Mouse (Mus musculus) cerebellum, adult 11 months (tissue): ENCODE measurements around the gene Ggta1.

Experiments used
- DNase-seq: peaks from one replicate; pipeline ENCODE4 v3.0.0; 2022

The Ggta1 gene

GRCm38 (mm10) chr2:35397590-35398173 lies 65.3 kb downstream of the Ggta1 start:
- peak; percentile 38 for DNase-seq

DNA sequence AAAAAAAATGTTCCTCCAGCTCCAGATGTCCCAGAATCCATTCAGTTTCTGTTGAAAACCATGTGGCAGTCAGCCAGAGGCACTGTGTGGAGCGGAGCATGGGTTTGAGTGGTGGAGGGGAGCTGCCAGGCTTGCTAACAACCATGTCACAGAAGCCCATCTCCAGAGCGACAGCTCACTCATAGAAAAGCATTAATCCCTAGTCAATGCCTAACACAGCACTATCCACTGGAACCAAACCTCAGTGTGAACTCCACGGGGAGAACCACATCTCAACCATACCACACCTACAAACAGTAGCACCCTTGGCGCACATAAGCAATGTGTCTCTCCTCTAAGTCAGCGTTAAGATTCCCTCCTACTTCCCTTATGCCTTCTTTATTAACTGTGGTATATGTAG lies 65.9 kb downstream of the Ggta1 start, which contains the start of gene 4930402F06Rik:
4930402F06Rik (minus strand) TSS at position 80 of the 400 bp plus-strand sequence.
- DNase-seq: no peak

- peak; percentile 6 for DNase-seq
These were observed 77.6 kb downstream of the Ggta1 start for GRCm38 (mm10) chr2:35385441-35385871.

GRCm38 (mm10) chr2:35379306-35379705 lies 83.7 kb downstream of the Ggta1 start:
- no peak for DNase-seq

DNA sequence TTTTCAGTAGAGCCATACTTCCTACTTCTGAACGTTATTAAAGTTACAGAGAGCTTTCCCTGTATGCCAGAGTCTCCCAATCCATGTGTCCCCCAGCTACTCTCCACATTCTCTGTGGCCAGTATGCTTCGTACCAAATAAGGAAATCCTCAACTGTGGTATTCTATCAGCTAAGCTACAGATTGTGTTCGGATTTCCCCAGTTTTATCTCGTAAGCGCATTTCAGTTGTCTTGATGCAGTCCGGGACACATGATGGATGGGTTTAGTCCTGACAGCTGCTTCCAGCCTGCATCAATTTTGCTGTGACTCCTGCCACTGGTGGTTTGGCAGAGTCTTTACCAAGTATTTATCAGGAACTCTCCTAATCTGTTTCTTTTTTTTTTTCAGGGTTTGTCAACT lies 85.4 kb downstream of the Ggta1 start:
- no peak for DNase-seq

- DNase-seq: no peak
These were observed 90.0 kb downstream of the Ggta1 start for GRCm38 (mm10) chr2:35373003-35373402.

- no peak for DNase-seq
These were observed 92.3 kb downstream of the Ggta1 start for GRCm38 (mm10) chr2:35370686-35371085.

GRCm38 (mm10) chr2:35367629-35368028 lies 95.4 kb downstream of the Ggta1 start, which contains the start of gene 4930568D16Rik:
Gene 4930568D16Rik, minus strand, starts transcription at chr2:35367729.
- DNase-seq: no peak
